Mouse (Mus musculus): ENCODE measurements around the gene Snx22.

GRCm38 (mm10) chr9:66116890-66117289, 47.4 kb upstream of the Snx22 start:
- TF ChIP-seq GATA1 (IDR thresholded peaks at IDR 0.05; ENCODE audit: low read length) (no peak), TAL1 (IDR thresholded peaks at IDR 0.05; ENCODE audit: low read length) (no peak)

All from erythroblast, embryonic 14.5 days (primary cell).